Mouse (Mus musculus): ENCODE data around the gene Snx29.
"Not testable (repeated sequence)": the region's sequence is repeated elsewhere in the genome, so short reads cannot be mapped to it uniquely, and the experiment has no call there.

Gene Snx29

GRCm38 (mm10) chr16:11477591-11477990 lies 154.9 kb downstream of the Snx29 start:
- in situ Hi-C loops (cut with MboI, MseI): no loop called here

- in situ Hi-C loops (cut with MboI, MseI): no loop called here
Measured at GRCm38 (mm10) chr16:11479605-11480004, 156.9 kb downstream of the Snx29 start.

GRCm38 (mm10) chr16:11482189-11482588 lies 159.5 kb downstream of the Snx29 start:
- in situ Hi-C loops (cut with MboI, MseI): no loop called here

GRCm38 (mm10) chr16:11494895-11495294 lies 172.2 kb downstream of the Snx29 start:
- in situ Hi-C loops (cut with MboI, MseI): no loop called here

GRCm38 (mm10) chr16:11495923-11496616 lies 173.4 kb downstream of the Snx29 start:
- in situ Hi-C loops (cut with MboI, MseI): no loop called here

GRCm38 (mm10) chr16:11496721-11497120 lies 174.0 kb downstream of the Snx29 start:
- in situ Hi-C loops (cut with MboI, MseI): no loop called here

- in situ Hi-C loops (cut with MboI, MseI): no loop called here
Measured at GRCm38 (mm10) chr16:11500061-11500460, 177.4 kb downstream of the Snx29 start.

- in situ Hi-C loops (cut with MboI, MseI): no loop called here
Measured at GRCm38 (mm10) chr16:11501138-11501537, 178.4 kb downstream of the Snx29 start.

GRCm38 (mm10) chr16:11501611-11502010 lies 178.9 kb downstream of the Snx29 start:
- in situ Hi-C loops (cut with MboI, MseI): no loop called here

GRCm38 (mm10) chr16:11504666-11505491 lies 182.2 kb downstream of the Snx29 start:
- in situ Hi-C loops (cut with MboI, MseI): no loop called here

- in situ Hi-C loops (cut with MboI, MseI): no loop called here
Measured at GRCm38 (mm10) chr16:11505492-11506176, 182.9 kb downstream of the Snx29 start.

- in situ Hi-C loops (cut with MboI, MseI): no loop called here
Measured at GRCm38 (mm10) chr16:11507188-11507731, 184.6 kb downstream of the Snx29 start.

GRCm38 (mm10) chr16:11508341-11508740 lies 185.6 kb downstream of the Snx29 start:
- in situ Hi-C loops (cut with MboI, MseI): no loop called here

- in situ Hi-C loops (cut with MboI, MseI): no loop called here
Measured at GRCm38 (mm10) chr16:11510416-11510815, 187.7 kb downstream of the Snx29 start.

- in situ Hi-C loops (cut with MboI, MseI): no loop called here
Measured at GRCm38 (mm10) chr16:11510854-11511253, 188.1 kb downstream of the Snx29 start.

- in situ Hi-C loops (cut with MboI, MseI): not testable (repeated sequence)
Measured at GRCm38 (mm10) chr16:11511696-11512095, 189.0 kb downstream of the Snx29 start.

GRCm38 (mm10) chr16:11516681-11517080 lies 194.0 kb downstream of the Snx29 start:
- in situ Hi-C loops (cut with MboI, MseI): no loop called here

- in situ Hi-C loops (cut with MboI, MseI): no loop called here
Measured at GRCm38 (mm10) chr16:11517385-11517784, 194.7 kb downstream of the Snx29 start.

- in situ Hi-C loops (cut with MboI, MseI): no loop called here
Measured at GRCm38 (mm10) chr16:11518803-11519498, 196.2 kb downstream of the Snx29 start.

- in situ Hi-C loops (cut with MboI, MseI): no loop called here
Measured at GRCm38 (mm10) chr16:11526104-11526786, 203.5 kb downstream of the Snx29 start.

GRCm38 (mm10) chr16:11526996-11527395 lies 204.3 kb downstream of the Snx29 start:
- in situ Hi-C loops (cut with MboI, MseI): no loop called here

Data from regulatory T cell (primary cell).